Mouse (Mus musculus) embryonic facial prominence, embryonic 13.5 days (tissue): Measurements from ENCODE around the gene Sco1. TPM values are rescaled to one million over a fixed set of nuclear protein-coding genes. Genes with fewer than 3 reads are reported as not detected.
"Not testable (repeated sequence)": the region's sequence is repeated elsewhere in the genome, so short reads cannot be mapped to it uniquely, and the experiment has no call there.

Experiments
- ATAC-seq: fragments of 200-750 bp; cut with Nextera tagmentation; 2 replicates; pipeline ENCODE4 v1.8.0; 2017; ENCODE audit warnings: low read depth; ENCODE audit not compliant: insufficient number of reproducible peaks, insufficient read depth, low FRiP score, low TSS enrichment
- H3K27ac ChIP-seq: fragments of 300-500 bp; sonication (generic); 2 replicates; pipeline ENCODE4 v1.5.1; 2015; ENCODE audit warnings: moderate library complexity, mild to moderate bottlenecking, inconsistent platforms
- H3K27me3 ChIP-seq: fragments of 300-500 bp; sonication (generic); 2 replicates; pipeline ENCODE4 v1.6.1; 2015; ENCODE audit warnings: mild to moderate bottlenecking, inconsistent platforms
- H3K36me3 ChIP-seq: fragments of 300-500 bp; sonication (generic); 2 replicates; pipeline ENCODE4 v1.6.1; 2015; ENCODE audit warnings: mild to moderate bottlenecking, inconsistent platforms
- H3K4me1 ChIP-seq: fragments of 300-500 bp; sonication (generic); 2 replicates; pipeline ENCODE4 v1.6.1; 2015; ENCODE audit warnings: inconsistent platforms
- H3K4me2 ChIP-seq: fragments of 300-500 bp; sonication (generic); 2 replicates; pipeline ENCODE4 v1.6.1; 2015; ENCODE audit warnings: moderate library complexity, mild to moderate bottlenecking, inconsistent platforms
- H3K4me3 ChIP-seq: fragments of 300-500 bp; sonication (generic); 2 replicates; pipeline ENCODE4 v1.5.1; 2015; ENCODE audit warnings: mild to moderate bottlenecking, inconsistent platforms
- H3K9ac ChIP-seq: fragments of 300-500 bp; sonication (generic); 2 replicates; pipeline ENCODE4 v1.6.1; 2015; ENCODE audit warnings: mild to moderate bottlenecking, inconsistent platforms
- H3K9me3 ChIP-seq: fragments of 300-500 bp; sonication (generic); 2 replicates; pipeline ENCODE4 v1.6.1; 2016; ENCODE audit warnings: inconsistent platforms
- WGBS: fragments of 180-500 bp; shearing (Covaris S2); methylation state at CpG from one replicate; pipeline ENCODE4 v1.1.7; 2015; ENCODE audit warnings: mixed read lengths; 5-methylcytosine and 5-hydroxymethylcytosine counted together
- polyA plus RNA-seq: library from polyadenylated mRNA; unstranded; fragments of >200 nt; fragmentation: Nextera tagmentation; extraction: Ambion mirVana; gene quantifications from 2 replicates; pipeline ENCODE4 v1.2.1, GENCODE M21; 2015

The Sco1 gene
- 16.0 and 19.8 TPM in 2 replicates for polyA plus RNA-seq

DNA sequence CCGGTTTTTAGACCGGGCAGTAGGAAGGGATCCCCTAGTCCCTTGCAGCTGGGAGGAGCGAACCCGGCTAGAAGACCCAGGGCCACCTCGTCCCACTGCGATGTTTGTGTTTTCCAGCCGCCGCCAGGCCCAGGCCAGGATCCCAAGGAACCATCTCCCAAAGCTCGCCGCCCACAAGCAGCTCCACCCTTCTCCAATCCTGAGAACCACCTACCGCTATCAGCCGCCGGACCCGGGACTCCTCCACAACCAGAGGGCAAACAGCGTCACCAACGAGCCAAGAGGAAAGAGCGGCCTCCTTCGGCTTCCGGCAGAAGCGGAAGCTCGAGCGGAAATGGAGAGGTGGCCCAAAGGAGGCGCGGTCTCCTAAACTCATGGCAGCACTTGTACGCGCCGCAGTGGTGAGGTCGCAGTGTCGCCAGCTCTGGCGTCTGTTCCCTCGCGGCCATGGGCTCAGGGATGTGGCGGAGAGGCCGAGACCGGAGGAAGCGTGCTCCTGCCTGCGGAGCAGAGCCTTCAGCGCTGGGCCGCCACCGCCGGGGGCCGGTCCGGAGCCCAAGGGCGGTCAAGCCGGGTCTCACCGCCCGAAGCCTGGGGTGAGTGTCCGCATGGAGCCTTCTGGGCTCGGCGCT, at the start of gene Sco1, which contains the start of gene Adprm:
Gene Sco1, plus strand, starts transcription at position 350 of the 632 bp plus-strand sequence.
Gene Adprm, minus strand, starts transcription at position 274 of the 632 bp plus-strand sequence.
- ATAC-seq = peak; percentile 78
- under 1% methylated on average over 50 of the region's 50 CpGs for WGBS
- Histone ChIP-seq H3K4me2 (peak within 1 kb of the TSS; percentile 70), H3K9ac (peak within 1 kb of the TSS; percentile 93), H3K27me3 (no peaks in the 10 kb centered on the region), H3K4me3 (peak within 1 kb of the TSS; percentile 98), H3K27ac (peak within 1 kb of the TSS; percentile 80), H3K9me3 (no peaks in the 10 kb centered on the region), H3K4me1 (peaks cover 11% of the 10 kb centered on the region), H3K36me3 (peaks cover 26% of the 10 kb centered on the region)

DNA sequence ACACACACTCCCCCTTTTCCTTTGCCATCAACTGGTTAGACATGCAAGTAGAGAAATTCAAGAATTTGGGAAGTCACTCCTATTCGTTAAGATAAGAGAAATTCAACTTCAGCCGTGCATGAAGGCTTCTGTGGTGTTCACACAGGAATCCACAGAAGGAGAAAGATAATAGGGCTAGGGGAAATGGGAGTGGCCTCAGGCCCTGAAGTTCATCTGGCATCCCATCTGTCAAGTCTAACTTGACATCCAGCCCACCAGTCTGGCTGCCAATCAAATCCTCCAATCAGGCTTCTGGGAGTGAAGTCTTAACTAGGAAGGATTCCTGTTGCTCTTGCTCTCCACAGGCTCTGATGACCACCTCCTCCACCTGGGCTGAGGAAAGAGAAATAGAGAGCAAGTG, 49.6 kb upstream of the Sco1 start:
- 54% methylated on average over 2 of the region's 2 CpGs for WGBS
- Histone ChIP-seq H3K36me3 (no peaks in the 10 kb centered on the region), H3K4me2 (no peak overlapping the region), H3K4me3 (no peak overlapping the region), H3K9ac (no peak overlapping the region), H3K9me3 (no peaks in the 10 kb centered on the region), H3K27me3 (no peaks in the 10 kb centered on the region), H3K27ac (no peak overlapping the region), H3K4me1 (peaks cover 19% of the 10 kb centered on the region)
- no peak for ATAC-seq

DNA sequence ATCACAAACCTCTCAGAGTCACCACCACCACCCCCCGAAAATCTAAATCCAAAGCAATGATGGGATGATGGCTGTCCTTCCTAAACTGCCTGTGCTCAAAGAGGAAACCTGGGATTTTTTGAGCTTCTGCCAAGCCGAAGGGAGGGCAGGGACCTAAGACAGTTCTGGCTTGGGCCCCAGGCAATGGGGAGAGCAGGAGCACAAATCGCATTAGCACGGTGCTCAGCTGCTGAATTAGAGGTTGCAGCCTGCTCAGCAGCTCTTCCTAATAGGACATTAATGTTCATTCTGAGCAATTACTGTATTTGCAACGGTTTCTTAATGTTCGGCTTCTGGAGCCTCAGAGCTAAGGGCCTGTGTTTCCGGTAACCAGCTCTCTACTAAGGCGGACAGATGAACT, 44.5 kb upstream of the Sco1 start:
- Histone ChIP-seq H3K9me3 (no peaks in the 10 kb centered on the region), H3K4me1 (peaks cover 18% of the 10 kb centered on the region), H3K36me3 (no peaks in the 10 kb centered on the region), H3K27ac (no peak overlapping the region), H3K27me3 (no peaks in the 10 kb centered on the region), H3K9ac (no peak overlapping the region), H3K4me3 (no peak overlapping the region), H3K4me2 (no peak overlapping the region)
- no peak for ATAC-seq
- 36% methylated on average over 8 of the region's 8 CpGs for WGBS

DNA sequence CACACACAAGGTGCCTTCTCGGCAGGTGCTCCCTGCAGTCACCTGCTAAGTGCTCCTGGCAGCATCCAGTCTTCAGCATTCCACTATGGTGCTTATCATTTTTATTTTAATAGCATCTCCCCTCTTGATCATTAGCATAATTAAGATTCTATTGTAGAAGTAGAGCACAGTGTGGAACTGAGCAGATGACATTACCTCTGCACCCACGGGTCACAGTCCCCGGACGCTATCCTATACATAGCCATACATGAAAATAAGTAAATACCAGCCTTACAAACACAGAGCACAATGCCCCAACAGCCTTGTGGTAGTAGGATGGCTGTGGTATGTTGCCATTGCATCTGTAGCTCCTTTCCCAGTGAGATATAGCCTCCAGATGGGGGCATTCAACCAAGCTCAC, 43.9 kb upstream of the Sco1 start:
- 86% methylated on average over 4 of the region's 4 CpGs for WGBS
- Histone ChIP-seq H3K27me3 (no peaks in the 10 kb centered on the region), H3K9me3 (no peaks in the 10 kb centered on the region), H3K36me3 (no peaks in the 10 kb centered on the region), H3K4me2 (no peak overlapping the region), H3K4me1 (peaks cover 18% of the 10 kb centered on the region), H3K4me3 (no peak overlapping the region), H3K9ac (no peak overlapping the region), H3K27ac (no peak overlapping the region)
- no peak for ATAC-seq

DNA sequence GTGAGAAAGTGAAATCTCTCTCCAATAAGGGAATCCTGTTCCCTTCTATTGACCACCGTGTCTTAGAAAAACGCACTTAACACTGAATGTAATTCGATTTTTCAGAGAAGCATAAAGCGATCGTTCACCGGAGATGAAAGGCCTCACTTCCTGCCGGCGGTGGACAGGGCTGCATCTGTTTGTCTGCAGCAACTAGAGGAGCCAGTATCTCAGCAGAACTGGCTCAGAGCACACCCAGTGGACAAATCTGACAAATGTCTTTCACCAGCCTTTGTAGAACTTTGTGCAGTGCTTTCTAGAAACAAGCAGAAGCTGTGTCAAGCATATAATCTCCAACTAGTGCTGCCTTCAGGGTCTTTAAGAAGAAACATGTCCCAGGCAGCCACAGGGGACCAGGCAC, 42.0 kb upstream of the Sco1 start:
- H3K9ac ChIP-seq = no peak overlapping the region
- 2% methylated on average over 8 of the region's 8 CpGs for WGBS
- peak overlapping the region; percentile 20; the same call in 1 of the 2 replicates for H3K4me2 ChIP-seq
- no peaks in the 10 kb centered on the region for H3K27me3 ChIP-seq
- no peaks in the 10 kb centered on the region for H3K36me3 ChIP-seq
- no peak overlapping the region for H3K4me3 ChIP-seq
- ATAC-seq = no peak
- peaks cover 18% of the 10 kb centered on the region for H3K4me1 ChIP-seq
- no peak overlapping the region for H3K27ac ChIP-seq
- H3K9me3 ChIP-seq = no peaks in the 10 kb centered on the region

DNA sequence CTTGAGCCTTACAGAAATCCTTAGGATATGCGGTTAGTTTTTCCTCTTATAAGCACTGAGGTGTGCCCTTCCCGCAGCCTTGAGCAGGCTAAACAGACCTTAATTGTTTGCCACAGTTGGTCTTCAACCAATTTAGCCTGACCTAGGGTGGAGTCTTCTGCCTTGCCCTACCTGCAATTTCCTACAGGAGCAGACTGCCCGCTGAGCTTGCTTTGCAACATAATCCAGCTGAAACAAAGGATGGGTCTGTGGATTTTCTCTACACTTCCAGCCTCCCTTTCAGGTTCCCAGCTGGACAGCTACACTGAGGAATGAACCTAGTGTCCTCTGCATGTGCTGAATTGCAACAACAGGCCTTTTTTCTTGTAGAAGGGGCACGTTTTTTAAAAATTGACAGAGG, 40.8 kb upstream of the Sco1 start:
- 20% methylated on average over 4 of the region's 4 CpGs for WGBS

DNA sequence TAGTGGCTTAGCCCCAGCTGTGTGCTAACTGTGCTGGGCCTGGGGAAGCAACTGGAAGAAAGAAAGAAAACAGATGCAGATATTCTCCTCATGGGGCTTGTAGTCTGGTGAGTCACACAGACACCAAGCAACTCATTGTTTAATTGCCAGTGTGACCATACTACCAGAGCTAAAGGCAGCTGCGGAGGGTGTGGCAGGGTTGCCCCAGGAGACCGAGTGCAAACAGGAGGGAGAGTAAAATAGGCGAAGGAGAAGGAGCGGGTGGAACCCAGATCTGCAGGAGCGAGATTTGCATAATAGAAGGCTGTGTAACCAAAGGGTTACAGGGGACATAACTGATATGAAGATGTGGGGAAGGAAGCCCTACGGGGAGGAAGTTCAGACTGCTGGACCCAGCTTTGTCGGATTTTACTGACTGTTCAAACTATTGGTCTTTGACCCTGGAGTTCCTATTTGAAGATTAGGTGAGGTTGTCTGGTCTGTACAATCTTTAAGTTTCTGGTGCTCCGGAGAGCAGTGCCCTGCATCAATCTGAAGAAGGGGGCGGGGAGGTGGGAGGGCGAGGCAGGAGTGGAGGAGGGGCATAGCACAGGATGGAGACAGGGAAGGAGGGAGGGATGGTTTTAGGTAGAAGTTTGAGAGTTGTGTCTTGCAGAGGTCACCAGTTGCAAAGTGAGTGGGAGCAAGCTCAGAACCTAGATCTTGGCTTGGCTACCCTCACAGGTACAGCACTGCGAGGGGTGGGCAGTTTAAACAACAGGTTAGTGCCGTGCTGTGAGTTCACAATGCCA, 34.5 kb upstream of the Sco1 start:
- 8% methylated on average over 12 of the region's 12 CpGs for WGBS
- no peaks in the 10 kb centered on the region for H3K36me3 ChIP-seq
- H3K9ac ChIP-seq = 0 out of 2 replicates have a peak overlapping the region, but pooled peaks have one; percentile 27
- no peaks in the 10 kb centered on the region for H3K9me3 ChIP-seq
- 0 out of 2 replicates have a peak, but pooled peaks cover 8% of the 10 kb centered on the region for H3K27me3 ChIP-seq
- ATAC-seq = no peak
- H3K4me3 ChIP-seq = no peak overlapping the region
- H3K27ac ChIP-seq = no peak overlapping the region
- H3K4me1 ChIP-seq = peaks cover 14% of the 10 kb centered on the region
- peak overlapping the region; percentile 25 for H3K4me2 ChIP-seq

More for the DNA sequence above, 40.8 kb upstream of the Sco1 start:
- Histone ChIP-seq H3K9ac (no peak overlapping the region), H3K27me3 (no peaks in the 10 kb centered on the region), H3K4me3 (no peak overlapping the region), H3K9me3 (no peaks in the 10 kb centered on the region), H3K4me2 (no peak overlapping the region), H3K4me1 (peaks cover 18% of the 10 kb centered on the region), H3K36me3 (no peaks in the 10 kb centered on the region), H3K27ac (no peak overlapping the region)
- ATAC-seq = no peak

DNA sequence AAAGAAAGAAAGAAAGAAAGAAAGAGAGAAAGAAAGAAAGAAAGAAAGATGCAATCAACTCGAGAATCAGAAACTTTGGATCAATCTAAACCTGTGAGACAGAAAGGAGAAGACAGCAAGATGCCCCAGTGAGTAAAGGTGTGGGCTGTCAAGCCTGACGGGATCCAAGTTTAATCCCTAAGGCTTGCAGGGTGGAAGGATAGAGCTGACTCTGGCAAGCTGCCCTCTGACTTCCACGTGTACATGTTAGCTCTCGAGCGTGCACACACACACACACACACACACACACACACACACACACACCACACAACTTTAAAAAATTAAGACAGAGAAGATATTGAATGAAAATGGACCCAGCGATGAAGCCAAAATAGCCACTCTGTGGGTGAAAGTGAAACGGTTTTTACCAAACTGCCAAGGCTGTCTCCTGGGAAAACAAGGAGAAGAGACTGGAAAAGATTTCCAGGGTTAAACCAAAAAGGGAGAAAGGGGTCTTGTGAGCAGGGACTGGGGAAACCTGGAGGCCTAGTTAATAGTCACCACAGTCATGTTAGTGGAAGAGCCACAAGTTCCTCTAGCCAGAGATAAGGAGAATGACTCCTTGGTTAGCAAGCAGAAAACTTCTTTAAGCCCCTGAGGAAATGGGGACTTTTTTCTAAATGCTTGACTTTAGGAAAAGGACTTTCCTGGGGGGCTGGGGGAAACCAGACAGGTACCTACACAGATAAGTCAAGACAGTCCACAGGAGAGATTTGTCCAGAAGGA, 32.6 kb upstream of the Sco1 start:
- 54% methylated on average over 7 of the region's 7 CpGs for WGBS
- Histone ChIP-seq H3K27ac (no peak overlapping the region), H3K4me3 (no peak overlapping the region), H3K4me2 (no peak overlapping the region), H3K9me3 (no peaks in the 10 kb centered on the region), H3K27me3 (0 out of 2 replicates have a peak, but pooled peaks cover 8% of the 10 kb centered on the region), H3K9ac (no peak overlapping the region), H3K36me3 (no peaks in the 10 kb centered on the region), H3K4me1 (peaks cover 14% of the 10 kb centered on the region)
- ATAC-seq = no peak

DNA sequence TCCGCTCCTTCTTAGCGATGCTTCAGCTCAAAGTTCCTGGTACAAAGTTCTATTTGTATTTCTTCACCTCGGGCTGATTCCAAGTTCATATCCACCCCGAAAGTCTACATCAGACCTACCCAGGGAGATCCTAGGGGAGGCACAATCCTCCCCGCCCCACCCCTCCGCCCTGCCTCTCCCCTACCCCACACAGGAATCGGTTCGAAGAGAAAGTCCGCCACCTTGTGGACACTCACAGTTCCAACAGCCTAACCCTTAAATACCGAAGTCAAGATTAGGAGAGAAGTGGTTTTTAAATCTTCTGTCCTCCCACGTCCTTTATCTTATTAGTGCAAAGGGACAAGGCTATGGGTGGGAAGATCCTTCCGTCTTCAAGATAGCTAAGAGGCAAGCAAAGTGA, 31.5 kb upstream of the Sco1 start:
- H3K4me3 ChIP-seq = peak overlapping the region; percentile 26
- H3K27me3 ChIP-seq = 0 out of 2 replicates have a peak, but pooled peaks cover 8% of the 10 kb centered on the region
- 4% methylated on average over 12 of the region's 12 CpGs for WGBS
- no peaks in the 10 kb centered on the region for H3K36me3 ChIP-seq
- H3K4me1 ChIP-seq = peaks cover 23% of the 10 kb centered on the region
- peak overlapping the region; percentile 56 for H3K4me2 ChIP-seq
- no peak overlapping the region for H3K27ac ChIP-seq
- H3K9ac ChIP-seq = no peak overlapping the region
- no peak for ATAC-seq
- H3K9me3 ChIP-seq = no peaks in the 10 kb centered on the region

DNA sequence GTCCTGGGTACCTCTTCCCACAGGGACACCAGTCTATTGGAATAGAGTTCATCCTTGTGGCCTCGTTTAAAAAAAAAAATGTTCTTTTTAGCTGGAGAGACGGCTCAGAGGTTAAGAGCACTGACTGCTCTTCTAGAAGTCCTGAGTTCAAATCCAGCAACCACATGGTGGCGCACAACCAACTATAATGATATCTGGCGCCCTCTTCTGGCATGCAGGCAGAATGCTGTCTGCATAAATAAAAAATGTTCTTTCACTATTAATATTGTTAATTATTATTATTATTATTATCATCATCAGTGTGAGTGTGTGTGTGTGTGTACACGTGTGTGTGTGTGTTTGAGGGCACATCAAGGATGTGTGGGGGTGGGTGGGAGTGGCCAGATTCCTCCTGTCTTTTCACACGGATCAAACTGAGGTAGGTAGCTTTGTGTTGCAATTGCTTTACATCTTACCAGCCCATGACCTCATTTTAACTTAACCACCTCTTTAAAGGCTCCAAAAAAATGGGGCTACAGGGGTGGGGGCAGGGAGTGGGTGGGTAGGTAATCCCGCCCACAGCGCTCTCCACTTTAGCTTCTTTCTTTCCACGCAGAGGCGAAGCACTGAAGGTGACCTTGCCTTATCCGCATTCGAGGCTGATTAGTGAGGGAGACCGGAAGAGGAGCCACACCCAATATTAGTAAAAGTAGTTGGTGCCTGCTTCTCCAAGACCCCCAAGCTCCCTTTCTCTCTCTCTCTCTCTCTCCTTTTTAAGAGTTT, 29.9 kb upstream of the Sco1 start:
- H3K4me3 ChIP-seq = no peak overlapping the region
- no peak overlapping the region for H3K27ac ChIP-seq
- 86% methylated on average over 13 of the region's 13 CpGs for WGBS
- peaks cover 23% of the 10 kb centered on the region for H3K4me1 ChIP-seq
- H3K27me3 ChIP-seq = 0 out of 2 replicates have a peak, but pooled peaks cover 8% of the 10 kb centered on the region
- ATAC-seq = no peak
- no peak overlapping the region for H3K4me2 ChIP-seq
- H3K36me3 ChIP-seq = no peaks in the 10 kb centered on the region
- no peak overlapping the region for H3K9ac ChIP-seq
- no peaks in the 10 kb centered on the region for H3K9me3 ChIP-seq

DNA sequence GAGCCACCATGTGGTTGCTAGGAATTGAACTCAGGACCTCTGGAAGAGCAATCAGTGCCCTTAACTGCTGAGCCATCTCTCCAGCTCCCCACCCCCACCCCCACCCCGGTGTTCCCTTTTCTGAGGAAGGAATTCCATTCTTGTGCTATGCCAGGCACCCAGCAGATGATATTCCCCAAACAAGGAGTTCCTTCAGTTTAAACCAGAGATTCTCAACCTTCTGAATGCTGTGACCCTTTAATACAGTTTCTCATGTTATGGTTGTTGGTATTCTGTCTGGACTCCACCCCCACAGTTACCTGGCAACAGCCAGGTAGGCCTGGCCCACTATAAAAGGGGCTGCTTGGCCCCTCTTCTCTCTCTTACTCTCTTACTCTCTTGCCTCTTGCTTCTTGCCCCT, 29.3 kb upstream of the Sco1 start:
- H3K4me3 ChIP-seq, H3K9ac ChIP-seq, H3K4me2 ChIP-seq, ATAC-seq, H3K9me3 ChIP-seq, H3K27ac ChIP-seq, H3K27me3 ChIP-seq, H3K36me3 ChIP-seq: not testable (repeated sequence)
- H3K4me1 ChIP-seq = peaks cover 17% of the 10 kb centered on the region
- 56% methylated on average over 1 of the region's 1 CpGs for whole genome bisulfite sequencing
